Mouse (Mus musculus) embryonic fibroblast, embryonic 13.5 days (primary cell): ENCODE data around the gene Pnpo.

Experiments
- CTCF ChIP-seq: IDR thresholded peaks from 2 replicates; pipeline ENCODE4 v1.5.1; 2011; ENCODE audit warnings: mild to moderate bottlenecking, control low read depth, low read length, moderate library complexity, borderline replicate concordance; ENCODE audit not compliant: insufficient read depth
- POLR2A ChIP-seq: IDR thresholded peaks from 2 replicates; pipeline ENCODE4 v1.6.1; 2011; ENCODE audit warnings: low read depth, mild to moderate bottlenecking, control low read depth, low read length, moderate library complexity

- TF ChIP-seq POLR2A (no peak), CTCF (no peak)
These were observed 50.5 kb downstream of the Pnpo start for GRCm38 (mm10) chr11:96893203-96893842.
